Mouse (Mus musculus) layer of hippocampus, postnatal 36 days (tissue): ENCODE measurements around the gene Ciita. TPM values are rescaled to one million over a fixed set of nuclear protein-coding genes. Genes with fewer than 3 reads are reported as not detected.

ENCODE experiments used
- DNase-seq, 2 experiments: peaks; one replicate each; pipeline ENCODE4 v3.0.0; 2022
- total RNA-seq, 2 experiments: library from RNA; stranded (reverse); gene quantifications; 2 replicates each; pipeline ENCODE4 v1.2.3; 2021

Gene Ciita
- total RNA-seq, 2 experiments from 2014 or later, result 0.10 TPM; not detected in 1

- DNase-seq, result no peak
Observed at GRCm38 (mm10) chr16:10553858-10554257, 74.0 kb downstream of the Ciita start.

GRCm38 (mm10) chr16:10559991-10560390, 80.1 kb downstream of the Ciita start:
- DNase-seq, result no peak

- DNase-seq, result peak; percentile 59 to 65
Observed at GRCm38 (mm10) chr16:10565278-10565885, 85.5 kb downstream of the Ciita start.

DNA sequence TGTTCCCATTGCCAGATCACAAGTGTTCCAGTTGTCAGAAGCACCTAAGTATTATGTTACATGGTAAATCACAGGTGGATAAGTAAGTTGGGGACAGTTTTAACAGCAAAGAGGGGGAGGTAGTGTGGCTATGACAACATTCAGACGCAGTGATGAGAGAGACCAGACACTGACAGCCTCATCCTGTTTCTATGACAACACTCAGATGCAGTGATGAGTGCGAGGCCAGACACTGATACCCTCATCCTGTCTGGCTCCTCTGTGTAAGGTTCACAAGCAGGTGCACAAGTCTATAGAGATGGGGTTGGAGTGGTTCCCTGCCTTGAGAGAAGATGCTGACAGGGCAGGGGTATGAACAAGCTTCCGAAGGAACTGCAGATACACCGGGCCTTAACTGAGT, 87.3 kb downstream of the Ciita start:
- DNase-seq, result no peak

DNA sequence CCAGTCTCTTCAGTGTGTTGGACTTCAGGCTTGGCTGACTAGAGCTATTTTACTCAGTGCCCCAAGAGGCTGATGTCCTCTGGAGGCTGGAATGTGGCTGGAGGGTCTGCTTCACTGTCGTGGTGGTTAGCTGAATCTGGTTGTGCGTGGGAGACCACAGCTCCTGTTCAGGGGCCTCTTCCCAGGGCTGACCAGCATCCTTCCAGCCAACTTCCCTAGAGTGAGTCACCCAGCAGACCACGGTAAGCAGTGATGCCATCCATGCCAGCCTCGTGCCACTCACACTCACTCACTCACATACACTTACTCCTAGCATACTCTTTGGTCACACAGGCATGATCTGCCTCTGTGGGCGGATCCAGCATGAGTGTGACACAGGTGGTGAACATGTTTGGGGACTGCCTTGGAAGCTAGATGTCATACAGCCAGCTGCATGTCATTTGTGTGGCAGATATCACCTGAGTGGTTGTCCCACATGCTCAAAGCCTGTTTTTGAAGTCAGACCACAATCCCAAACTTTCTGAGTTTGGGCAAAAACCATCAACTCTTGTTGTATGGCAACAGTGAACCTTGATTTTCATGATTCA, 90.0 kb downstream of the Ciita start:
- DNase-seq, result no peak

GRCm38 (mm10) chr16:10570708-10571107, 90.8 kb downstream of the Ciita start:
- DNase-seq, result peak; percentile 39 to 62

- DNase-seq, result no peak
Observed at GRCm38 (mm10) chr16:10571820-10572219, 92.0 kb downstream of the Ciita start.

GRCm38 (mm10) chr16:10574936-10575335, 95.1 kb downstream of the Ciita start:
- no peak for DNase-seq

- DNase-seq, result no peak
Observed at GRCm38 (mm10) chr16:10575915-10576314, 96.1 kb downstream of the Ciita start.

DNA sequence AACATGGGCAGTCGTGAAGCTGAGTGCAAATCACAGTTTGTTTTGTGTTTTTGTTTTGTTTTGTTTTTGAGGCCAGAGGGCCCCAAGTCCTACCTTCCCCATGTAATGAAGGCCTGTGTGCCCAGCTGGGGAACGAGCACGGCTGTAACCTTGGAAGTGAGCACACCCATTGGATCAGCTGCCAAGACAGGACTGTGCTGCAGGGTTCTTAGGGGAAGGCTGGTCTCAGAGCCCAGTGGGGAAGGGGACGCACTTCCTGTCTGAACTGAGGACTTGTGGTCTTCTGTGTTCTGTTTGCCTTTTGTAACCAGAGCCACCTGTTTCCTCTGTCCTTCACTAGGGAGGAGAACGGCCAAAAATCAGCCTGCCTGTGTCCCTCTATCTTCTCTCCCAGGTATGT, 97.7 kb downstream of the Ciita start:
- no peak for DNase-seq

Other genes starting within 250 kb of the Ciita start
- gene Emp2, start 166.1 kb upstream of the Ciita start, total RNA-seq, result 10 to 100 TPM; 16.5 to 17.8 TPM
- gene Tekt5, start 84.6 kb upstream of the Ciita start, total RNA-seq, result 1 to 10 TPM; 5.2 to 5.5 TPM
- 10 to 100 TPM; 16.4 to 18.1 TPM for gene Nubp1, start 68.1 kb upstream of the Ciita start, total RNA-seq
- gene Tvp23a, start 32.7 kb upstream of the Ciita start, total RNA-seq, result 10 to 100 TPM; 23.4 to 26.2 TPM
- 10 to 100 TPM; 65.8 to 66.8 TPM for gene Dexi, start 63.0 kb downstream of the Ciita start, total RNA-seq
- gene Clec16a, start 65.3 kb downstream of the Ciita start, total RNA-seq, result 100 to 1,000 TPM in 1 of 2 experiments, 10 to 100 TPM in 1; 97.8 to 103 TPM